Mouse (Mus musculus): ENCODE measurements around the gene Hspb7. TPM values are rescaled to one million over a fixed set of nuclear protein-coding genes. Genes with fewer than 3 reads are reported as not detected.

Gene Hspb7
- polyA plus RNA-seq, 1 experiment from 2014 or later: 1.2 TPM

- no peak overlapping the region for H3K27ac ChIP-seq (ENCODE audit: low read depth, low read length)
- H3K9me3 ChIP-seq (ENCODE audit: control insufficient read depth, low read length): no peaks in the 10 kb centered on the region
- WGBS: 92% methylated on average over 15 of the region's 15 CpGs
- H3K27me3 ChIP-seq (replicated peaks; ENCODE audit: control insufficient read depth, insufficient read depth, low read length): no peaks in the 10 kb centered on the region
- no peak overlapping the region for H3K4me2 ChIP-seq
- H3K4me3 ChIP-seq (ENCODE audit: low read depth, low read length): no peak overlapping the region
- peaks cover 69% of the 10 kb centered on the region for H3K36me3 ChIP-seq (ENCODE audit: control insufficient read depth, insufficient read depth, low read length)
- no peak overlapping the region for H3K9ac ChIP-seq (ENCODE audit: low read depth, low read length)
- no peak for DNase-seq (ENCODE audit: low spot score)
- no peaks in the 10 kb centered on the region; the same call in 1 of the 2 replicates for H3K4me1 ChIP-seq (replicated peaks; ENCODE audit: control insufficient read depth, insufficient read depth, low read length)
- no peak for ATAC-seq (replicated peaks; ENCODE audit: low FRiP score)
These were observed 46.4 kb downstream of the Hspb7 start for GRCm38 (mm10) chr4:141466844-141467580.

- no peak for ATAC-seq (replicated peaks; ENCODE audit: low FRiP score)
- H3K36me3 ChIP-seq (ENCODE audit: control insufficient read depth, insufficient read depth, low read length): peaks cover 72% of the 10 kb centered on the region
- H3K9me3 ChIP-seq (ENCODE audit: control insufficient read depth, low read length): no peaks in the 10 kb centered on the region
- no peak for DNase-seq (ENCODE audit: low spot score)
- H3K9ac ChIP-seq (ENCODE audit: low read depth, low read length): no peak overlapping the region
- WGBS: 87% methylated on average over 6 of the region's 6 CpGs
- no peak overlapping the region for H3K4me3 ChIP-seq (ENCODE audit: low read depth, low read length)
- H3K27ac ChIP-seq (ENCODE audit: low read depth, low read length): no peak overlapping the region
- no peak overlapping the region for H3K4me2 ChIP-seq
- H3K27me3 ChIP-seq (replicated peaks; ENCODE audit: control insufficient read depth, insufficient read depth, low read length): no peaks in the 10 kb centered on the region
- no peaks in the 10 kb centered on the region; the same call in 1 of the 2 replicates for H3K4me1 ChIP-seq (replicated peaks; ENCODE audit: control insufficient read depth, insufficient read depth, low read length)
These were observed 47.0 kb downstream of the Hspb7 start for GRCm38 (mm10) chr4:141467581-141467927.

DNA sequence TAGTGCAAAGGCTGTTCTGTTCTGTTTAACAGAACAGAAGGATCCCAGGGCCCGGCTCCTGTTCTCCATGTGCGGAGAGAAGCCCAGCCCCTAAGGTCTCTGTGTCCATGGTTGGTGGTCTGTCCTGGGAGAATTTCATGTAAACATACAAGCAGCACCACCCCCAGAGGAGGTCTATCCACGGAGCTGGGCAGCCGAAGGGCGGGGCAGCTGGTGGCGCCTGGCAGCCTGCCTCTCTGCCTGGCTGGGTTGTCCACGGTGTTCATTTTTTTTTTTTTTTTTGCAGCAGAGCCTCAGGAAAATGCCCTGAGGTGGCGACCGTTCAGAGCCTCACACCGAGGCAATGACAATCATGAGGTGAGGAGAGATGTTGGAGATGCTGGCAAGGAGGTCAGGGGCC lies 48.0 kb downstream of the Hspb7 start:
- H3K4me1 ChIP-seq (replicated peaks; ENCODE audit: control insufficient read depth, insufficient read depth, low read length): no peaks in the 10 kb centered on the region; the same call in 1 of the 2 replicates
- H3K9me3 ChIP-seq (ENCODE audit: control insufficient read depth, low read length): no peaks in the 10 kb centered on the region
- DNase-seq (ENCODE audit: low spot score): no peak
- H3K27me3 ChIP-seq (replicated peaks; ENCODE audit: control insufficient read depth, insufficient read depth, low read length): no peaks in the 10 kb centered on the region
- no peak overlapping the region for H3K4me2 ChIP-seq
- H3K4me3 ChIP-seq (ENCODE audit: low read depth, low read length): no peak overlapping the region
- H3K27ac ChIP-seq (ENCODE audit: low read depth, low read length): no peak overlapping the region
- no peak overlapping the region for H3K9ac ChIP-seq (ENCODE audit: low read depth, low read length)
- 74% methylated on average over 10 of the region's 10 CpGs for WGBS
- ATAC-seq (replicated peaks; ENCODE audit: low FRiP score): no peak
- H3K36me3 ChIP-seq (ENCODE audit: control insufficient read depth, insufficient read depth, low read length): peaks cover 75% of the 10 kb centered on the region

DNA sequence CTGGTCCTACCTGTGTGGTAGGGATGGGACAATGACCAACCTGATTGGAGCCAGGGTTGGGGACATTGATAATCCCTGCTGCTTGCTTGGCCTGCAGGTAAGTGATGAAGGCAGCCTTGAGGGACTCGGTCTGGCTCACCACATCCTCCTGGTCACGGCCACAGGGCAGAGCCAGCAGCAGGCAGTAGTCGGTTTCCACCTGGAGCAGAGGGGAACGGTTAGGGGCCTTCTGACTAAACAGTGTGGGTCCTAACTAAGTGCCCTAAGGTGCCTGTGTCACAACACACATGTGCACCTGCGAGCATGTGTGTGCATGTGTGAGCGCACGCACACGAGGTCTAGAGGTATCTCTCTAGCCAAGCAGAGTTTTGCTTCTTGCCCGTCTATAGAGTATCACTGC lies 48.8 kb downstream of the Hspb7 start:
- Histone ChIP-seq H3K9me3 (ENCODE audit: control insufficient read depth, low read length) (no peaks in the 10 kb centered on the region), H3K4me1 (replicated peaks; ENCODE audit: control insufficient read depth, insufficient read depth, low read length) (no peaks in the 10 kb centered on the region; the same call in 1 of the 2 replicates), H3K4me3 (ENCODE audit: low read depth, low read length) (no peak overlapping the region), H3K9ac (ENCODE audit: low read depth, low read length) (no peak overlapping the region), H3K4me2 (no peak overlapping the region), H3K27ac (ENCODE audit: low read depth, low read length) (no peak overlapping the region), H3K36me3 (ENCODE audit: control insufficient read depth, insufficient read depth, low read length) (peaks cover 77% of the 10 kb centered on the region), H3K27me3 (replicated peaks; ENCODE audit: control insufficient read depth, insufficient read depth, low read length) (no peaks in the 10 kb centered on the region)
- WGBS: 93% methylated on average over 9 of the region's 9 CpGs
- ATAC-seq (replicated peaks; ENCODE audit: low FRiP score): no peak
- no peak for DNase-seq (ENCODE audit: low spot score)

DNA sequence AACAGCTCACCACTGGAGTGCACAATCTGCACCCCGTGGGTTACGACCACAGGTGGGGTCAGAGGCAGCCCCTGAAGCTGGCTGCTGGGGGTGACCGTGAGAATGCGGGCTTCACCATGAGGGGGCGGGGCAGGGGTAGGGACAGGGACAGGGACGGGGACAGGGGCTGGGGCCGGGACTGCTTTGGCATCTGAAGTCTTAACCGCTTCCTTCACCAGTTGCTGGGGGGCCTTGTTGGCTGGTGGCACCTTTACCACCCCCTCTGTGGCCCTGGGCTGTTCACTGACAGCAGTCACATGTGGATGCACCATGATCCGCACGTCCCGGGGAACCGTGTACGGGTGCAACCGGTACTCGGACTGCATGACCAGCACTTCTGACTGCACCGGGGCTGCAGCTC lies 50.9 kb downstream of the Hspb7 start:
- Histone ChIP-seq H3K9me3 (ENCODE audit: control insufficient read depth, low read length) (no peaks in the 10 kb centered on the region), H3K27ac (ENCODE audit: low read depth, low read length) (no peak overlapping the region), H3K27me3 (replicated peaks; ENCODE audit: control insufficient read depth, insufficient read depth, low read length) (no peaks in the 10 kb centered on the region), H3K36me3 (ENCODE audit: control insufficient read depth, insufficient read depth, low read length) (peaks cover 77% of the 10 kb centered on the region), H3K4me3 (ENCODE audit: low read depth, low read length) (no peak overlapping the region), H3K4me2 (no peak overlapping the region), H3K9ac (ENCODE audit: low read depth, low read length) (no peak overlapping the region), H3K4me1 (replicated peaks; ENCODE audit: control insufficient read depth, insufficient read depth, low read length) (no peaks in the 10 kb centered on the region; the same call in 1 of the 2 replicates)
- DNase-seq (ENCODE audit: low spot score): no peak
- ATAC-seq (replicated peaks; ENCODE audit: low FRiP score): no peak
- 97% methylated on average over 16 of the region's 16 CpGs for WGBS

DNA sequence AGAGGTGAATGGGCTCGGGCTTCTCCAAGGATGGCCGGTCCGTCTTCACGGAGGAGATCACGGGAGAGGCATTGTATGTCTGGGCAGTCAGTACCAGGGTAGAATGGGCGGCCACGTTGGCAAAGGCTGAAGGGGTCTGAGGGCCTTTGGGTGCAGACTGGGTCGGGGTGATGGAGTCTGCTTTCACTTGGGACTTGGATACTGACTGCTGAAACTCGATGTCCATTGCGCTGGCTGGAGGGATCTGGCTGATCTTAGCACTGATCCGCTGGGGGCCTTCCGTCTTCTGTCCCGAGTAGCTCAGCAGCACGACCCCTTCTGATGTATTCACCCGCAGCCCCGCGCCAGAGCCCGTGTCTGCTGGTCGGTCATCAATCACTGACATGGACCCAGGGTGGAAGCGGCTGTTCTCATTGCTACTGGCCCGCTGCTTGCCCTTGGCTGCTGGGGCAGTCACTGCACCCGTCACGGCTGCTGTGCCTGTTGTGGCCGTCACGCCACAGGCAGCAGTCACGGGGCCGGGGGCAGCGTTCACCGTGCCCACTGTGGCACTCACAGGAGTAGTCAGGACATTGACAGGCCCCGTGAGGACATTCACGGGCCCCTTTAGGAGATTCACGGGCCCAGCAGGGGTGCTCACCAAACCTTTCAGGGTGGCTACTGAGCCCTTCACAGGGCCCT lies 52.2 kb downstream of the Hspb7 start:
- H3K4me3 ChIP-seq (ENCODE audit: low read depth, low read length): no peak overlapping the region
- no peak for DNase-seq (ENCODE audit: low spot score)
- no peak overlapping the region for H3K27ac ChIP-seq (ENCODE audit: low read depth, low read length)
- no peak overlapping the region for H3K4me2 ChIP-seq
- ATAC-seq (replicated peaks; ENCODE audit: low FRiP score): no peak
- no peak overlapping the region for H3K9ac ChIP-seq (ENCODE audit: low read depth, low read length)
- peaks cover 78% of the 10 kb centered on the region for H3K36me3 ChIP-seq (ENCODE audit: control insufficient read depth, insufficient read depth, low read length)
- no peaks in the 10 kb centered on the region for H3K9me3 ChIP-seq (ENCODE audit: control insufficient read depth, low read length)
- whole genome bisulfite sequencing: 87% methylated on average over 32 of the region's 32 CpGs
- H3K4me1 ChIP-seq (replicated peaks; ENCODE audit: control insufficient read depth, insufficient read depth, low read length): no peaks in the 10 kb centered on the region; the same call in 1 of the 2 replicates
- H3K27me3 ChIP-seq (replicated peaks; ENCODE audit: control insufficient read depth, insufficient read depth, low read length): no peaks in the 10 kb centered on the region

GRCm38 (mm10) chr4:141474431-141474830 lies 53.9 kb downstream of the Hspb7 start:
- 91% methylated on average over 19 of the region's 19 CpGs for WGBS
- DNase-seq (ENCODE audit: low spot score): no peak
- Histone ChIP-seq H3K27me3 (replicated peaks; ENCODE audit: control insufficient read depth, insufficient read depth, low read length) (no peaks in the 10 kb centered on the region), H3K36me3 (ENCODE audit: control insufficient read depth, insufficient read depth, low read length) (peaks cover 88% of the 10 kb centered on the region), H3K9me3 (ENCODE audit: control insufficient read depth, low read length) (no peaks in the 10 kb centered on the region), H3K9ac (ENCODE audit: low read depth, low read length) (no peak overlapping the region), H3K27ac (ENCODE audit: low read depth, low read length) (no peak overlapping the region), H3K4me1 (replicated peaks; ENCODE audit: control insufficient read depth, insufficient read depth, low read length) (no peaks in the 10 kb centered on the region; the same call in 1 of the 2 replicates), H3K4me3 (ENCODE audit: low read depth, low read length) (no peak overlapping the region), H3K4me2 (no peak overlapping the region)
- ATAC-seq (replicated peaks; ENCODE audit: low FRiP score): no peak

Data from liver, embryonic 11.5 days (tissue).